Mouse (Mus musculus) adrenal gland, adult 2 months (tissue): ENCODE measurements around the gene Cox7b. TPM values are rescaled to one million over a fixed set of nuclear protein-coding genes. Genes with fewer than 3 reads are reported as not detected.

Experiments
- polyA plus RNA-seq: library from polyadenylated mRNA; depleted of rRNA; stranded (reverse); fragments of >200 nt; gene quantifications from 2 replicates; pipeline ENCODE4 v1.2.3, GENCODE M21; 2012; rRNA removed
- total RNA-seq, 2 experiments: library from RNA; stranded (reverse); gene quantifications; 2 replicates each; pipeline ENCODE4 v1.2.3; 2021

The Cox7b gene
- total and polyA plus RNA-seq, 3 experiments, result 36.1 to 642 (median 536) TPM

Other genes with a start within 250 kb of the Cox7b start
- 100 to 1,000 TPM in 1 of 2 experiments, 10 to 100 TPM in 1; 78.0 to 110 TPM for gene Atrx, start 86.3 kb upstream of the Cox7b start, total RNA-seq
- gene Atrx, start 86.3 kb upstream of the Cox7b start, polyA plus RNA-seq, result 23.3 and 27.0 TPM in 2 replicates
- gene Magt1, start 3.8 kb upstream of the Cox7b start, total RNA-seq, result 10 to 100 TPM; 48.9 to 66.5 TPM
- gene Magt1, start 3.8 kb upstream of the Cox7b start, polyA plus RNA-seq, result 1.6 and 2.5 TPM in 2 replicates
- 10 to 100 TPM; 34.1 to 42.6 TPM for gene Atp7a, start 11.6 kb downstream of the Cox7b start, total RNA-seq
- 1.4 and 2.1 TPM in 2 replicates for gene Atp7a, start 11.6 kb downstream of the Cox7b start, polyA plus RNA-seq
- gene Tlr13, start 127.5 kb downstream of the Cox7b start, total RNA-seq, result 1 to 10 TPM; 2.6 to 2.8 TPM
- gene Tlr13, start 127.5 kb downstream of the Cox7b start, polyA plus RNA-seq, result 0.21 and 0.26 TPM in 2 replicates
- 100 to 1,000 TPM; 274 to 441 TPM for gene Pgk1, start 171.4 kb downstream of the Cox7b start, total RNA-seq
- gene Pgk1, start 171.4 kb downstream of the Cox7b start, polyA plus RNA-seq, result 27.1 and 27.4 TPM in 2 replicates
- 10 to 100 TPM; 18.0 to 28.0 TPM for gene Taf9b, start 205.5 kb downstream of the Cox7b start, total RNA-seq
- gene Taf9b, start 205.5 kb downstream of the Cox7b start, polyA plus RNA-seq, result 2.2 and 2.6 TPM in 2 replicates
- gene Fnd3c2, start 239.7 kb downstream of the Cox7b start, total RNA-seq, result not detected
- gene Fnd3c2, start 239.7 kb downstream of the Cox7b start, polyA plus RNA-seq, result not detected in 2 replicates